Mouse (Mus musculus) NIH3T3 (cell line): Measurements from ENCODE around the gene Gm43720.

ENCODE experiments used
- DNase-seq: peaks from one replicate; pipeline ENCODE4 v3.0.0-alpha.2; 2012; ENCODE audit warnings: low read depth

Gene Gm43720

GRCm38 (mm10) chr5:138262001-138262400, 17.8 kb downstream of the Gm43720 start:
- no peak for DNase-seq

GRCm38 (mm10) chr5:138260834-138261233, 18.9 kb downstream of the Gm43720 start:
- no peak for DNase-seq

GRCm38 (mm10) chr5:138260051-138260450, 19.7 kb downstream of the Gm43720 start:
- DNase-seq: no peak

GRCm38 (mm10) chr5:138258993-138259392, 20.8 kb downstream of the Gm43720 start:
- no peak for DNase-seq

- no peak for DNase-seq
These were observed 21.2 kb downstream of the Gm43720 start for GRCm38 (mm10) chr5:138258542-138258941.

GRCm38 (mm10) chr5:138258078-138258477, 21.7 kb downstream of the Gm43720 start:
- no peak for DNase-seq

GRCm38 (mm10) chr5:138257585-138257978, 22.2 kb downstream of the Gm43720 start:
- no peak for DNase-seq

GRCm38 (mm10) chr5:138256966-138257584, 22.7 kb downstream of the Gm43720 start:
- no peak for DNase-seq

GRCm38 (mm10) chr5:138256094-138256467, 23.7 kb downstream of the Gm43720 start:
- no peak for DNase-seq

GRCm38 (mm10) chr5:138255353-138256093, 24.2 kb downstream of the Gm43720 start, which contains the start of gene Lamtor4:
Gene Lamtor4, plus strand, starts transcription at chr5:138255482.
- peak; percentile 97 for DNase-seq

- DNase-seq: no peak
These were observed 26.7 kb downstream of the Gm43720 start for GRCm38 (mm10) chr5:138253061-138253460.

- no peak for DNase-seq
These were observed 28.6 kb downstream of the Gm43720 start for GRCm38 (mm10) chr5:138251144-138251543.

GRCm38 (mm10) chr5:138241511-138241910, 38.2 kb downstream of the Gm43720 start:
- DNase-seq: no peak

- DNase-seq: no peak
These were observed 45.5 kb downstream of the Gm43720 start for GRCm38 (mm10) chr5:138234224-138234623.

- no peak for DNase-seq
These were observed 46.0 kb downstream of the Gm43720 start for GRCm38 (mm10) chr5:138233778-138234177.

GRCm38 (mm10) chr5:138229511-138229910, 50.2 kb downstream of the Gm43720 start:
- DNase-seq: no peak

- peak; percentile 63 for DNase-seq
These were observed 51.7 kb downstream of the Gm43720 start for GRCm38 (mm10) chr5:138228026-138228425.

- no peak for DNase-seq
These were observed 52.4 kb downstream of the Gm43720 start for GRCm38 (mm10) chr5:138227367-138227766.

- DNase-seq: no peak
These were observed 53.3 kb downstream of the Gm43720 start for GRCm38 (mm10) chr5:138226491-138226890.

GRCm38 (mm10) chr5:138225700-138226099, 54.1 kb downstream of the Gm43720 start, which contains the start of gene Nxpe5:
Gene Nxpe5, plus strand, starts transcription at chr5:138225898.
- DNase-seq: no peak

GRCm38 (mm10) chr5:138223287-138223686, 56.5 kb downstream of the Gm43720 start:
- DNase-seq: no peak

GRCm38 (mm10) chr5:138222111-138222510, 57.6 kb downstream of the Gm43720 start:
- DNase-seq: peak; percentile 89

- no peak for DNase-seq
These were observed 59.9 kb downstream of the Gm43720 start for GRCm38 (mm10) chr5:138219864-138220263.
